Mouse (Mus musculus): Measurements from ENCODE around the gene Gzmm. TPM values are rescaled to one million over a fixed set of nuclear protein-coding genes. Genes with fewer than 3 reads are reported as not detected.
"Not testable (repeated sequence)": the region's sequence is repeated elsewhere in the genome, so short reads cannot be mapped to it uniquely, and the experiment has no call there.

Gzmm gene
- polyA plus RNA-seq, 1 experiment from 2014 or later, result 1.1 TPM

DNA sequence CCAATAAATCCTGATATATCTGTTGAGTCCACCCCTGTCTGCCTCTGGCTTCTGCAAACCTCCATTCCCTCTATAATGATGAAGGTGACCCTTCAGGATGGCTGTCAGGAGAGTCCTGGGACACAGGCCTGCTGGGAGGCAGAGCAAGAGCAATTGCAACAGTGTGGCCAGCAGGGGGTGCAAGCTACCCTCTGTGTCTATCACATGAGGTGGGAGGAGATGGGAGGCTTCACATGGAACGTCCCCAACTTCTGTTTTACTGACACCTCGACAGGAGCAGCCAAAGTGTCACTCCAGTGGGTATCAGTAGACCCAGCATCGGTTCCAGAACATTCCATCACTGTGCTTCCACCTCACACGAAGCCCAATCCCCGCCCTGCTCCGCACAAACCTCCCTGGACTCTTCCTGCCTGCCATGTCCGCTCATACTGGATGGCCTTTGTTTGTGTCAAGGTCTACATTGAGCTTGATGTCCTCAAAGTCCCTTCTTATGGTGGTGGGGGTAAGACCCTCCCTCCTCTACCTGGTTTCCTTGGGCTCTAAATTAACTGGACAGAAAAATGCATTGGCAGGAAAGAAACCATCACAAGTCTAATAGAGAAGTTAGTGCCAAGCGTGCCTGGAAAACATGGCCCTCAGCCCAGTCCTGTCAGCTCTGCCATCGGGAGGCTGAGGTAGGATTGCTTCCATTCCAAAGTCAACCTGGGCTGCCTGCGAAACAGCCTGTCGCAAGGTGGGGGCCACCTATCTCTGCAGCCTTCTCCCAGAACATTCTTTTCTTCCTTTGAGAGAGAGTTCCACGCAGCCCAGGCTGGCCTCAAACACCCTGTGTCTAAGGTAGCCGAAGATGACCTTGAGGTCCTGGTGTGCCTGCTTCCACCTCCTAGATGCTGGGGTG lies 6.7 kb downstream of the Gzmm start:
- no peak overlapping the region for H3K9ac ChIP-seq (replicated peaks; ENCODE audit: low read depth, low read length)
- no peaks in the 10 kb centered on the region for H3K27me3 ChIP-seq (ENCODE audit: control insufficient read depth, insufficient read depth, low read length)
- WGBS, result 66% methylated on average over 13 of the region's 13 CpGs
- no peak overlapping the region for H3K4me3 ChIP-seq (ENCODE audit: low read depth, low read length)
- H3K4me1 ChIP-seq (ENCODE audit: control insufficient read depth, insufficient read depth, low read length), result no peaks in the 10 kb centered on the region
- H3K27ac ChIP-seq (ENCODE audit: low read depth, low read length), result no peak overlapping the region
- ATAC-seq (ENCODE audit: low read depth), result 0 out of 2 replicates have a peak, but pooled peaks have one; percentile 9
- H3K9me3 ChIP-seq (ENCODE audit: control insufficient read depth, low read length), result no peaks in the 10 kb centered on the region
- no peak overlapping the region for H3K4me2 ChIP-seq (ENCODE audit: low read depth, low read length)
- H3K36me3 ChIP-seq (ENCODE audit: control insufficient read depth, insufficient read depth, low read length), result no peaks in the 10 kb centered on the region

DNA sequence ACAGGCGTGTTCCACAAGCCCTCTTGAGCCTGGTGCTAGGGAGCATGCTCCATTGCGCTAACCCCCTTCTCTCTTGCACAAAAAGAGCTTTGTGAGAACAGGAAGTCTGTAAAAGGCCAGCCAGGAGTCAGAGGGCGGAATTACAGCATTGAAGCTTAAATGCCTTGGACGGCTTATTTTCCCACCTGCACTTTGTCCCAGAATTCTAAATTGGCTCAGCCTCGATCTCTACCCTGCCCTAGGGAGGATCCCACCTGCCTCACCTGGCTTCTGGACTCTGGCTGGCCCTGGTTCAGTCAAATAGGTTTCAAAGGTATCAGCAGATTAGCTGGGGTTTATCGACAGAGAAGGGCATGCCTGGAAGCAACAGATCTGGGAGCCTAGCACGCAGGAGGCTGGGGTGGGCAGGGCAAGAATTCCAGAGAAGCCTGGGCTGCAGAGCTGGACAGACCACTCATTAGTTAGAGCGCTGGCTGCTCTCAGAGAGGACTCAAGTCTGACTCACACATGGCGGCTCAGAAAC lies 7.4 kb downstream of the Gzmm start:
- no peaks in the 10 kb centered on the region for H3K36me3 ChIP-seq (ENCODE audit: control insufficient read depth, insufficient read depth, low read length)
- H3K27me3 ChIP-seq (ENCODE audit: control insufficient read depth, insufficient read depth, low read length), result no peaks in the 10 kb centered on the region
- H3K4me3 ChIP-seq (ENCODE audit: low read depth, low read length), result no peak overlapping the region
- H3K9me3 ChIP-seq (ENCODE audit: control insufficient read depth, low read length), result no peaks in the 10 kb centered on the region
- 63% methylated on average over 9 of the region's 9 CpGs for WGBS
- no peaks in the 10 kb centered on the region for H3K4me1 ChIP-seq (ENCODE audit: control insufficient read depth, insufficient read depth, low read length)
- H3K27ac ChIP-seq (ENCODE audit: low read depth, low read length), result no peak overlapping the region
- no peak overlapping the region for H3K4me2 ChIP-seq (ENCODE audit: low read depth, low read length)
- H3K9ac ChIP-seq (replicated peaks; ENCODE audit: low read depth, low read length), result no peak overlapping the region
- ATAC-seq (ENCODE audit: low read depth), result no peak

DNA sequence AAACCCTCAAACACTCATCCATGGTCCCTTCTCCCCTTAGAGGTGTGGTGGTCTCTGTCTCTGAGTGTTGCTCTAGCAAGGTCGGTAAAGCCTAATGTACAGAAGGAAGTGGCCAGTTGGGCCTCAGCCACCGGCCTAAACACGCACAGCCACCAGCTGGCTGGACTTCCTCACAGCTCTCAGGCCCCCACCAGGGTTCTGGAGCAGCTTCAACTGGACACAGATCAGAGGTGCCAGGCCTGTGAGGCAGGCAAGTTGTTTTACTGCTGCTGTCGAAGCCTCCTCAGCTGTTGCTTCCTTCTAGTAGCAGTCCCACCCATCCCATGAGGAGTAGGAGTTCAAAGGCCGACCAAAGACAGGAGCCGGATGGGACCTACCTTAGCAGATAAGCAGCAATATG lies 9.1 kb downstream of the Gzmm start:
- no peak for ATAC-seq (ENCODE audit: low read depth)
- 83% methylated on average over 6 of the region's 6 CpGs for WGBS

DNA sequence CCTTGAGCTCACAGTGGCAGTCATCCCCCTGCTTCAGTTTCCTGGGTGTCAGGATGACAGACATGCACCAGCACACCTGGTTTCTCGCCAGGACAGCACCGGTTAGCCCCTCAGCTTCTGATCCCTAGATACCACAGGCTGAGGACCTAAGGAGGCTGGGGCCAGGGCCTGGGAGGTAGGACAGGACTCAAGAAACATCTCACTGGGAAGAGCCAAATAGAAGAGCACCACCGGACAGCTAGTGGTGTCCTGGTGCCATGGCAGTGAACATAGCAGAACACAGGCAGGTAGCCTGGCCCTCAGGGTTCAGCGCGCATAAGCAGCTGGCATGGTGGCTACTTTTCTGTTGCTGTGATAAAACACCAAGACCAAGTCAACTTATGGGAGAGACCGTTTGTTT lies 9.6 kb downstream of the Gzmm start:
- WGBS, result 92% methylated on average over 6 of the region's 6 CpGs

More for the DNA sequence above, 9.1 kb downstream of the Gzmm start:
- Histone ChIP-seq H3K4me3 (ENCODE audit: low read depth, low read length) (no peak overlapping the region), H3K36me3 (ENCODE audit: control insufficient read depth, insufficient read depth, low read length) (no peaks in the 10 kb centered on the region), H3K9me3 (ENCODE audit: control insufficient read depth, low read length) (no peaks in the 10 kb centered on the region), H3K4me2 (ENCODE audit: low read depth, low read length) (no peak overlapping the region), H3K4me1 (ENCODE audit: control insufficient read depth, insufficient read depth, low read length) (no peaks in the 10 kb centered on the region), H3K27ac (ENCODE audit: low read depth, low read length) (no peak overlapping the region), H3K9ac (replicated peaks; ENCODE audit: low read depth, low read length) (no peak overlapping the region), H3K27me3 (ENCODE audit: control insufficient read depth, insufficient read depth, low read length) (no peaks in the 10 kb centered on the region)

DNA sequence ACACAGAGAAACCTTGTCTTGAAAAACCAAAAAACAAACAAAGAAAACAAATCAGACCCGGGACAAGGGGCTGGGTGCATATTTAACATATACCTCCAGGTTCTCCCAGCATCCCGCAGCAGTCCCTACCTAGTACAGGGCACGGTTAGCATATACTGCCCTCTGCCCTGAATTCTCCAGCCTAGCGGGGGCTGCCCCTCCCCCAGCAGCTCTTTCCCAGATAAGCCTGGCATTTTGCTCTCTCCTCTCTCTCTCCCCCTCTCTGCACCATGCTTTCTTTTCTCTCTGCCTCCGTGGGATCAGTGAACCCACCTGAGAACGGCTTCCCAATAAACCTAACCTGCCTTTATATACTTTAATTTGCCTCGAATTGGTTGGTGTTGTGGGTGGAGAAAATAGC lies 11.9 kb downstream of the Gzmm start:
- 52% methylated on average over 7 of the region's 7 CpGs for WGBS
- no peaks in the 10 kb centered on the region for H3K27me3 ChIP-seq (ENCODE audit: control insufficient read depth, insufficient read depth, low read length)
- ATAC-seq (ENCODE audit: low read depth), result no peak
- H3K4me2 ChIP-seq (ENCODE audit: low read depth, low read length), result no peak overlapping the region
- 0 out of 2 replicates have a peak overlapping the region, but pooled peaks have one; percentile 7 for H3K9ac ChIP-seq (replicated peaks; ENCODE audit: low read depth, low read length)
- H3K9me3 ChIP-seq (ENCODE audit: control insufficient read depth, low read length), result no peaks in the 10 kb centered on the region
- peaks cover 7% of the 10 kb centered on the region for H3K4me1 ChIP-seq (ENCODE audit: control insufficient read depth, insufficient read depth, low read length)
- no peaks in the 10 kb centered on the region for H3K36me3 ChIP-seq (ENCODE audit: control insufficient read depth, insufficient read depth, low read length)
- H3K27ac ChIP-seq (ENCODE audit: low read depth, low read length), result no peak overlapping the region
- H3K4me3 ChIP-seq (ENCODE audit: low read depth, low read length), result no peak overlapping the region

More for the DNA sequence above, 9.6 kb downstream of the Gzmm start:
- no peak overlapping the region for H3K4me2 ChIP-seq (ENCODE audit: low read depth, low read length)
- H3K4me1 ChIP-seq (ENCODE audit: control insufficient read depth, insufficient read depth, low read length), result no peaks in the 10 kb centered on the region
- no peaks in the 10 kb centered on the region for H3K9me3 ChIP-seq (ENCODE audit: control insufficient read depth, low read length)
- H3K9ac ChIP-seq (replicated peaks; ENCODE audit: low read depth, low read length), result no peak overlapping the region
- no peaks in the 10 kb centered on the region for H3K27me3 ChIP-seq (ENCODE audit: control insufficient read depth, insufficient read depth, low read length)
- H3K27ac ChIP-seq (ENCODE audit: low read depth, low read length), result no peak overlapping the region
- no peaks in the 10 kb centered on the region for H3K36me3 ChIP-seq (ENCODE audit: control insufficient read depth, insufficient read depth, low read length)
- no peak overlapping the region for H3K4me3 ChIP-seq (ENCODE audit: low read depth, low read length)
- no peak for ATAC-seq (ENCODE audit: low read depth)

DNA sequence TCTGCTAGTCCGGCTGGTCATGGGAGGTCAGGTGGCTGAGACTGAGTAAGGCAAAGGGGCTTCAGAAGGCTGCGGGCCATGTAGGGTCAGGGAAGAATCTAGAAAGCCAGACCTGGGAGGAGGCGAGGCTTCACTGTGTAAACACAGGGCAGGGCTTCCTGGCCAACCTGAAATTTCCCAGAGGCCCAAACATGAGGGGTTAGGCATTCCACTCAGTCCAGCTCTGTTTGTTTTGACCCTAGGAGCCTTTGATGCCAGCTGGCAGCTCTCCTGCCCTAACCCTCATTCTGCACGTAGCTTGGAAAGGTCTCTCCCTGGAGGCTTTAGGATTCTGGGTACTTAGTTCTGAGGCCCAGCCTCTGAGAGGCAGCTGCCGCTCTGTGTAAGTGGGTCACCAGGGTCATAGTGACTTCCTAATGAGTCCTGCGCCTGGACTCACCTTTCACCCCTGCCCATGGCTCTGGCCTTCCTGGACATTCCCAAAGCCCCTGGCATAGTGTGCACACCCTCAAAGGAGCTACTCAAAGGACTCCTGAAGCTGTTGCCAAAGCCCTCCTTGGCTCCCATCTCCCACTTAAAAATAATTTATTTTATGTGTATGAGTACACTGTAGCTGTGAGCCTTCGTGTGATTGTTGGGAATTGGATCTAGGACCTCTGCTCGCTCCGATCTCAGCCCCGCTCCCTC lies 12.8 kb downstream of the Gzmm start:
- no peak for ATAC-seq (ENCODE audit: low read depth)
- Histone ChIP-seq H3K36me3 (ENCODE audit: control insufficient read depth, insufficient read depth, low read length) (no peaks in the 10 kb centered on the region), H3K9me3 (ENCODE audit: control insufficient read depth, low read length) (no peaks in the 10 kb centered on the region)

DNA sequence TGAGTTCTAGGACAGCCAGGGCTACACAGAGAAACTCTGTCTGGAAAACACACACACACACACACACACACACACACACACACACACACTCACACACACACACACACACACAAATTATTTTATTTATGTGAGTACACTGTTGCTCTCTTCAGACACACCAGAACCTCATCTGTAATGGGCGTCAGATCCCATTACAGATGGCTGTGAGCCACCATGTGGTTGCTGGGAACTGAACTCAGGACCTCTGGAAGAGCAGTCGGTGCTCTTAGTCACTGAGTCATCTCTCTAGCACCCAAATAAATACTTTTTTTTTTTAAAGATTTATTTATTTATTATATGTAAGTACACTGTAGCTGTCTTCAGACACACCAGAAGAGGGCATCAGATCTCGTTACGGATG lies 14.2 kb downstream of the Gzmm start:
- WGBS, result 85% methylated on average over 2 of the region's 4 CpGs
- H3K4me2 ChIP-seq (ENCODE audit: low read depth, low read length); H3K4me3 ChIP-seq (ENCODE audit: low read depth, low read length); H3K9me3 ChIP-seq (ENCODE audit: control insufficient read depth, low read length); H3K9ac ChIP-seq (replicated peaks; ENCODE audit: low read depth, low read length); H3K36me3 ChIP-seq (ENCODE audit: control insufficient read depth, insufficient read depth, low read length); H3K27me3 ChIP-seq (ENCODE audit: control insufficient read depth, insufficient read depth, low read length); H3K27ac ChIP-seq (ENCODE audit: low read depth, low read length); ATAC-seq (ENCODE audit: low read depth): not testable (repeated sequence)
- H3K4me1 ChIP-seq (ENCODE audit: control insufficient read depth, insufficient read depth, low read length), result peaks cover 22% of the 10 kb centered on the region

More for the DNA sequence above, 12.8 kb downstream of the Gzmm start:
- H3K4me2 ChIP-seq (ENCODE audit: low read depth, low read length), result no peak overlapping the region
- 72% methylated on average over 10 of the region's 10 CpGs for WGBS
- no peak overlapping the region for H3K9ac ChIP-seq (replicated peaks; ENCODE audit: low read depth, low read length)
- H3K27me3 ChIP-seq (ENCODE audit: control insufficient read depth, insufficient read depth, low read length), result no peaks in the 10 kb centered on the region
- no peak overlapping the region for H3K4me3 ChIP-seq (ENCODE audit: low read depth, low read length)
- H3K27ac ChIP-seq (ENCODE audit: low read depth, low read length), result no peak overlapping the region
- peaks cover 16% of the 10 kb centered on the region for H3K4me1 ChIP-seq (ENCODE audit: control insufficient read depth, insufficient read depth, low read length)

DNA sequence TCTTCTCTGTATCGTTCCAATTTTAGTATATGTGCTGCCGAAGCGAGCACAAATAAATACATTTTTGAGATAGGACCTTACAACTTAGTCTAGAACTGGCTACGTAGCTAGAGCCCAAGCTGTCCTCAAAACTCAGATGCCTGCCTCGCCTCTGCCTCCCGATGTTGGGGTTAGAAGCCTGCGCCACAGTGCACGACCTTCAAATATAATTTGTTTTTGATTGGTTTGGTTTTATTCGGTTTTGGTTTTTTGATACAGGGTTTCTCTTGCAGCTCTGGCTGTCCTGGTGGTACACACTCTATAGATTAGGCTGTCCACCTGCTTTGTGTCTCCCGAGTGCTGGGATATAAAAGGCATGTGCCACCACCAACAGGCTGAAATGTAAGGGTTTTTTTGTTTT lies 14.7 kb downstream of the Gzmm start:
- Histone ChIP-seq H3K4me3 (ENCODE audit: low read depth, low read length) (peak overlapping the region; percentile 67; the same call in 1 of the 2 replicates), H3K4me1 (ENCODE audit: control insufficient read depth, insufficient read depth, low read length) (peaks cover 22% of the 10 kb centered on the region), H3K36me3 (ENCODE audit: control insufficient read depth, insufficient read depth, low read length) (no peaks in the 10 kb centered on the region), H3K4me2 (ENCODE audit: low read depth, low read length) (peak overlapping the region; percentile 89), H3K9me3 (ENCODE audit: control insufficient read depth, low read length) (no peaks in the 10 kb centered on the region), H3K27me3 (ENCODE audit: control insufficient read depth, insufficient read depth, low read length) (no peaks in the 10 kb centered on the region), H3K9ac (replicated peaks; ENCODE audit: low read depth, low read length) (0 out of 2 replicates have a peak overlapping the region, but pooled peaks have one; percentile 8), H3K27ac (ENCODE audit: low read depth, low read length) (0 out of 2 replicates have a peak overlapping the region, but pooled peaks have one; percentile 0)
- WGBS, result 79% methylated on average over 10 of the region's 10 CpGs
- ATAC-seq (ENCODE audit: low read depth), result no peak
